Mouse (Mus musculus): ENCODE measurements around the gene Arl5b.

Gene Arl5b

GRCm38 (mm10) chr2:15049117-15049873 is at the start of gene Arl5b:
Gene Arl5b, plus strand, starts transcription at chr2:15049395.
- DNase-seq (ENCODE audit: low read depth, low spot score), result peak; percentile 93

GRCm38 (mm10) chr2:15007531-15007930 is 41.7 kb upstream of the Arl5b start:
- no peak for DNase-seq (ENCODE audit: low read depth, low spot score)

GRCm38 (mm10) chr2:15008072-15008471 is 41.1 kb upstream of the Arl5b start:
- DNase-seq (ENCODE audit: low read depth, low spot score), result no peak

- DNase-seq (ENCODE audit: low read depth, low spot score), result no peak
Measured at GRCm38 (mm10) chr2:15026817-15027216, 22.4 kb upstream of the Arl5b start.

GRCm38 (mm10) chr2:15027816-15028215 is 21.4 kb upstream of the Arl5b start:
- no peak for DNase-seq (ENCODE audit: low read depth, low spot score)

- no peak for DNase-seq (ENCODE audit: low read depth, low spot score)
Measured at GRCm38 (mm10) chr2:15038705-15039104, 10.5 kb upstream of the Arl5b start.

GRCm38 (mm10) chr2:15040326-15040725 is 8.9 kb upstream of the Arl5b start:
- no peak for DNase-seq (ENCODE audit: low read depth, low spot score)

GRCm38 (mm10) chr2:15054496-15054895 is 5.3 kb downstream of the Arl5b start:
- DNase-seq (ENCODE audit: low read depth, low spot score), result no peak

- peak; percentile 88 for DNase-seq (ENCODE audit: low read depth, low spot score)
Measured at GRCm38 (mm10) chr2:15054945-15055637, 5.9 kb downstream of the Arl5b start, which contains the start of gene Nsun6. Gene Nsun6, minus strand, starts transcription at chr2:15055069.

- DNase-seq (ENCODE audit: low read depth, low spot score), result no peak
Measured at GRCm38 (mm10) chr2:15055741-15056151, 6.6 kb downstream of the Arl5b start.

GRCm38 (mm10) chr2:15058227-15058626 is 9.0 kb downstream of the Arl5b start:
- DNase-seq (ENCODE audit: low read depth, low spot score), result no peak

- DNase-seq (ENCODE audit: low read depth, low spot score), result no peak
Measured at GRCm38 (mm10) chr2:15060856-15061255, 11.7 kb downstream of the Arl5b start.

- no peak for DNase-seq (ENCODE audit: low read depth, low spot score)
Measured at GRCm38 (mm10) chr2:15063815-15064214, 14.6 kb downstream of the Arl5b start.

- DNase-seq (ENCODE audit: low read depth, low spot score), result no peak
Measured at GRCm38 (mm10) chr2:15064380-15065269, 15.4 kb downstream of the Arl5b start.

- no peak for DNase-seq (ENCODE audit: low read depth, low spot score)
Measured at GRCm38 (mm10) chr2:15065447-15065846, 16.3 kb downstream of the Arl5b start.

- DNase-seq (ENCODE audit: low read depth, low spot score), result no peak
Measured at GRCm38 (mm10) chr2:15067091-15067490, 17.9 kb downstream of the Arl5b start.

- DNase-seq (ENCODE audit: low read depth, low spot score), result no peak
Measured at GRCm38 (mm10) chr2:15083702-15084101, 34.5 kb downstream of the Arl5b start.

- DNase-seq (ENCODE audit: low read depth, low spot score), result no peak
Measured at GRCm38 (mm10) chr2:15087308-15087707, 38.1 kb downstream of the Arl5b start.

- DNase-seq (ENCODE audit: low read depth, low spot score), result peak; percentile 34
Measured at GRCm38 (mm10) chr2:15096514-15097090, 47.4 kb downstream of the Arl5b start.

- no peak for DNase-seq (ENCODE audit: low read depth, low spot score)
Measured at GRCm38 (mm10) chr2:15104386-15104785, 55.2 kb downstream of the Arl5b start.

- no peak for DNase-seq (ENCODE audit: low read depth, low spot score)
Measured at GRCm38 (mm10) chr2:15111290-15111689, 62.1 kb downstream of the Arl5b start.

All from telencephalon, adult 2 months (tissue).